Mouse (Mus musculus): Measurements from ENCODE around the gene Arl13a. TPM values are rescaled to one million over a fixed set of nuclear protein-coding genes. Genes with fewer than 3 reads are reported as not detected.

Gene Arl13a
- polyA plus RNA-seq, 1 experiment from 2014 or later: not detected

GRCm38 (mm10) chrX:134233048-134233447 is 45.7 kb downstream of the Arl13a start:
- Histone ChIP-seq H3K4me2 (ENCODE audit: low read length) (no peak overlapping the region), H3K9me3 (ENCODE audit: control insufficient read depth, low read length) (no peaks in the 10 kb centered on the region), H3K4me3 (ENCODE audit: control insufficient read depth in 1 of 2, insufficient read depth in 1 of 2, low read depth in 1 of 2, low read length in 2 of 2) (no peak overlapping the region), H3K9ac (ENCODE audit: low read length) (no peak overlapping the region), H3K4me1 (ENCODE audit: control insufficient read depth in 2 of 2, insufficient read depth in 2 of 2, low read length in 2 of 2) (no peaks in the 10 kb centered on the region), H3K36me3 (ENCODE audit: control insufficient read depth, insufficient read depth, low read length) (peaks cover 20% of the 10 kb centered on the region), H3K27ac (replicated peaks in 1 of 2; ENCODE audit: control insufficient read depth in 1 of 2, insufficient read depth in 1 of 2, low read depth in 2 of 2, low read length in 2 of 2) (no peak overlapping the region), H3K27me3 (ENCODE audit: control insufficient read depth, insufficient read depth, low read length) (no peaks in the 10 kb centered on the region)
- no peak for ATAC-seq (ENCODE audit: insufficient number of reproducible peaks, insufficient read depth, low FRiP score, low read depth)
- WGBS: 84% methylated on average over 1 of the region's 1 CpGs

GRCm38 (mm10) chrX:134238266-134238665 is 51.0 kb downstream of the Arl13a start:
- ATAC-seq (ENCODE audit: insufficient number of reproducible peaks, insufficient read depth, low FRiP score, low read depth): no peak
- H3K27me3 ChIP-seq (ENCODE audit: control insufficient read depth, insufficient read depth, low read length): no peaks in the 10 kb centered on the region
- H3K27ac ChIP-seq (replicated peaks in 1 of 2; ENCODE audit: control insufficient read depth in 1 of 2, insufficient read depth in 1 of 2, low read depth in 2 of 2, low read length in 2 of 2): no peak overlapping the region
- H3K4me3 ChIP-seq (ENCODE audit: control insufficient read depth in 1 of 2, insufficient read depth in 1 of 2, low read depth in 1 of 2, low read length in 2 of 2): no peak overlapping the region
- peaks cover 59% of the 10 kb centered on the region for H3K36me3 ChIP-seq (ENCODE audit: control insufficient read depth, insufficient read depth, low read length)
- H3K9ac ChIP-seq (ENCODE audit: low read length): no peak overlapping the region
- 83% methylated on average over 10 of the region's 10 CpGs for WGBS
- H3K9me3 ChIP-seq (ENCODE audit: control insufficient read depth, low read length): no peaks in the 10 kb centered on the region
- H3K4me2 ChIP-seq (ENCODE audit: low read length): no peak overlapping the region
- H3K4me1 ChIP-seq (ENCODE audit: control insufficient read depth in 2 of 2, insufficient read depth in 2 of 2, low read length in 2 of 2): no peaks in the 10 kb centered on the region

DNA sequence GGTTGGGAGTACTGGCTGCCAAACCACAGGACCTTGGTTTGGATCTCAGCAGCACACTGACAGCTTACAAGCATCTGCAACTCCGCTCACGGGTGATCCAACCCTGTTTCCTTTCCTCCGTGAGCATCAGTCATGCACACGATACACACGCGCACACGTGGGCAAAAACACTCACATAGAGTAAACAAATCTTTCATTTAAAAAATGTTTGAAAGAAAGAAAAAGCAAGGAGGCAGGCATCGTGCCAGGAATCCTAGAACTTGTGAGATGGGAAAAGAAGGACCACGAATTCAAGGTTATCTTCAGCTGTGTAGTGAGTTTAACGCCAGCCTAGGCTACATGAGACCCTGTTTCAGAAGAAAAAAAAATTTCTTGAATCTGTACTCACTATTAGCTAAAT is 58.6 kb downstream of the Arl13a start:
- WGBS: 93% methylated on average over 10 of the region's 10 CpGs
- H3K27ac ChIP-seq (replicated peaks in 1 of 2; ENCODE audit: control insufficient read depth in 1 of 2, insufficient read depth in 1 of 2, low read depth in 2 of 2, low read length in 2 of 2): no peak overlapping the region
- no peaks in the 10 kb centered on the region for H3K9me3 ChIP-seq (ENCODE audit: control insufficient read depth, low read length)

DNA sequence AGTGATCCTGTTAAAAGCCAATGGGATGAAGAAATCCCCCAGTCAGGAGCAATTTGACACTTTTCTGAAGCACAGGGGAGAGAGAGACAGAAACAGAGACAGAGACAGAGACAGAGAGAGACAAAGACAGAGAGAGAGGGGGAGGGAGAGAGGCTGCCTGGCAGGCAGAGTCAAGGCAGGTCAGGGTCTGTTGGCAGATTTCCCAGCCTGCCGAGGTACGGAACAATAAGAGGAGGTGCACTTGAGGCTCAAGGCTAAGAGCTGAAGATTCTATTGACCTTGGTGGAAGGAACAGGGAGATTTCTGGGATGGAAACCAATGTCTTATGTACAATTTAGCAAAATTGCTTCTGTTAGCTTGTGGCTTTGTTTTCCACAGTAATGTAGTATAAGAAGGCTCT is 60.9 kb downstream of the Arl13a start:
- no peaks in the 10 kb centered on the region for H3K27me3 ChIP-seq (ENCODE audit: control insufficient read depth, insufficient read depth, low read length)
- no peak overlapping the region for H3K4me2 ChIP-seq (ENCODE audit: low read length)
- H3K4me1 ChIP-seq (ENCODE audit: control insufficient read depth in 2 of 2, insufficient read depth in 2 of 2, low read length in 2 of 2): no peaks in the 10 kb centered on the region
- no peak overlapping the region for H3K4me3 ChIP-seq (ENCODE audit: control insufficient read depth in 1 of 2, insufficient read depth in 1 of 2, low read depth in 1 of 2, low read length in 2 of 2)
- ATAC-seq (ENCODE audit: insufficient number of reproducible peaks, insufficient read depth, low FRiP score, low read depth): no peak
- H3K9ac ChIP-seq (ENCODE audit: low read length): no peak overlapping the region
- no peak overlapping the region for H3K27ac ChIP-seq (replicated peaks in 1 of 2; ENCODE audit: control insufficient read depth in 1 of 2, insufficient read depth in 1 of 2, low read depth in 2 of 2, low read length in 2 of 2)
- peaks cover 7% of the 10 kb centered on the region for H3K36me3 ChIP-seq (ENCODE audit: control insufficient read depth, insufficient read depth, low read length)
- 28% methylated on average over 2 of the region's 2 CpGs for WGBS
- H3K9me3 ChIP-seq (ENCODE audit: control insufficient read depth, low read length): no peaks in the 10 kb centered on the region

More for the DNA sequence above, 58.6 kb downstream of the Arl13a start:
- H3K27me3 ChIP-seq (ENCODE audit: control insufficient read depth, insufficient read depth, low read length): no peaks in the 10 kb centered on the region
- no peak overlapping the region for H3K4me3 ChIP-seq (ENCODE audit: control insufficient read depth in 1 of 2, insufficient read depth in 1 of 2, low read depth in 1 of 2, low read length in 2 of 2)
- H3K36me3 ChIP-seq (ENCODE audit: control insufficient read depth, insufficient read depth, low read length): peaks cover 22% of the 10 kb centered on the region
- ATAC-seq (ENCODE audit: insufficient number of reproducible peaks, insufficient read depth, low FRiP score, low read depth): no peak
- no peaks in the 10 kb centered on the region for H3K4me1 ChIP-seq (ENCODE audit: control insufficient read depth in 2 of 2, insufficient read depth in 2 of 2, low read length in 2 of 2)
- H3K9ac ChIP-seq (ENCODE audit: low read length): no peak overlapping the region
- no peak overlapping the region for H3K4me2 ChIP-seq (ENCODE audit: low read length)

Other genes with a start within 250 kb of the Arl13a start
- gene Sytl4, start 205.7 kb upstream of the Arl13a start, polyA plus RNA-seq (2014; fragmentation: Nextera tagmentation; extraction: Ambion mirVana): 2.0 and 4.0 TPM in 2 replicates
- 27.4 and 29.4 TPM in 2 replicates for gene Cstf2, start 128.3 kb upstream of the Arl13a start, polyA plus RNA-seq (2014; fragmentation: Nextera tagmentation; extraction: Ambion mirVana)
- 0.27 and 0.34 TPM in 2 replicates for gene Xkrx, start 25.4 kb upstream of the Arl13a start, polyA plus RNA-seq (2014; fragmentation: Nextera tagmentation; extraction: Ambion mirVana)
- gene Nox1, start 34.5 kb downstream of the Arl13a start, polyA plus RNA-seq (2014; fragmentation: Nextera tagmentation; extraction: Ambion mirVana): 0.31 TPM in 1 of 2 replicates, not detected in the other
- 43.7 and 48.8 TPM in 2 replicates for gene Trmt2b, start 89.5 kb downstream of the Arl13a start, polyA plus RNA-seq (2014; fragmentation: Nextera tagmentation; extraction: Ambion mirVana)
- gene Tmem35a, start 107.7 kb downstream of the Arl13a start, polyA plus RNA-seq (2014; fragmentation: Nextera tagmentation; extraction: Ambion mirVana): 14.8 and 20.2 TPM in 2 replicates
- 28.7 and 31.3 TPM in 2 replicates for gene Cenpi, start 120.6 kb downstream of the Arl13a start, polyA plus RNA-seq (2014; fragmentation: Nextera tagmentation; extraction: Ambion mirVana)
- gene Drp2, start 217.1 kb downstream of the Arl13a start, polyA plus RNA-seq (2014; fragmentation: Nextera tagmentation; extraction: Ambion mirVana): 0.27 and 0.46 TPM in 2 replicates